Mouse (Mus musculus) lung, embryonic 15.5 days (tissue): ENCODE results near the gene Lbx1. TPM values are rescaled to one million over a fixed set of nuclear protein-coding genes. Genes with fewer than 3 reads are reported as not detected.
A peak's percentile ranks its signal among the peaks of the same experiment; 100 is the strongest.

Source experiments
- ATAC-seq: fragments of 200-750 bp; cut with Nextera tagmentation; 2 replicates; pipeline ENCODE4 v1.8.0; 2017; ENCODE audit warnings: moderate number of reproducible peaks, borderline replicate concordance; ENCODE audit not compliant: low FRiP score, low TSS enrichment; ENCODE audit errors: extremely low read depth
- H3K27ac ChIP-seq: fragments of 300-500 bp; sonication (generic); 2 replicates; pipeline ENCODE4 v1.5.1; 2015; ENCODE audit warnings: moderate library complexity, mild to moderate bottlenecking, inconsistent platforms
- H3K27me3 ChIP-seq: fragments of 300-500 bp; sonication (generic); 2 replicates; pipeline ENCODE4 v1.6.1; 2015; ENCODE audit warnings: inconsistent platforms
- H3K36me3 ChIP-seq: fragments of 300-500 bp; sonication (generic); 2 replicates; pipeline ENCODE4 v1.6.1; 2015; ENCODE audit warnings: inconsistent platforms
- H3K4me1 ChIP-seq: fragments of 300-500 bp; sonication (generic); 2 replicates; pipeline ENCODE4 v1.6.1; 2015; ENCODE audit warnings: inconsistent platforms
- H3K4me2 ChIP-seq: fragments of 300-500 bp; sonication (generic); 2 replicates; pipeline ENCODE4 v1.6.1; 2015; ENCODE audit warnings: inconsistent platforms, mild to moderate bottlenecking, moderate library complexity
- H3K4me3 ChIP-seq: fragments of 300-500 bp; sonication (generic); 2 replicates; pipeline ENCODE4 v1.5.1; 2015; ENCODE audit warnings: mild to moderate bottlenecking, inconsistent platforms
- H3K9ac ChIP-seq: fragments of 300-500 bp; sonication (generic); 2 replicates; pipeline ENCODE4 v1.6.1; 2015; ENCODE audit warnings: inconsistent platforms
- H3K9me3 ChIP-seq: fragments of 300-500 bp; sonication (generic); 2 replicates; pipeline ENCODE4 v1.6.1; 2016; ENCODE audit warnings: inconsistent platforms
- WGBS: fragments of 180-500 bp; shearing (Covaris S2); methylation state at CpG from one replicate; pipeline ENCODE4 v1.1.7; 2015; 5-methylcytosine and 5-hydroxymethylcytosine counted together
- polyA plus RNA-seq: library from polyadenylated mRNA; unstranded; fragments of >200 nt; fragmentation: Nextera tagmentation; extraction: Ambion mirVana; gene quantifications from 2 replicates; pipeline ENCODE4 v1.2.1, GENCODE M21; 2015

The Lbx1 gene
- polyA plus RNA-seq, 1 experiment from 2014 or later = not detected

GRCm38 (mm10) chr19:45242348-45243263 is 7.0 kb upstream of the Lbx1 start:
- no peak overlapping the region for H3K27ac ChIP-seq
- H3K36me3 ChIP-seq = no peaks in the 10 kb centered on the region
- H3K9ac ChIP-seq = no peak overlapping the region
- H3K9me3 ChIP-seq = no peaks in the 10 kb centered on the region
- H3K27me3 ChIP-seq = peaks cover 85% of the 10 kb centered on the region
- ATAC-seq = no peak
- peak overlapping the region; percentile 11; the same call in 1 of the 2 replicates for H3K4me2 ChIP-seq
- WGBS = 2% methylated on average over 23 of the region's 23 CpGs
- no peak overlapping the region for H3K4me3 ChIP-seq
- 0 out of 2 replicates have a peak, but pooled peaks cover 5% of the 10 kb centered on the region for H3K4me1 ChIP-seq

- WGBS = 12% methylated on average over 4 of the region's 4 CpGs
- Histone ChIP-seq H3K4me3 (no peak overlapping the region), H3K4me2 (no peak overlapping the region), H3K27ac (no peak overlapping the region), H3K27me3 (peaks cover 91% of the 10 kb centered on the region), H3K36me3 (no peaks in the 10 kb centered on the region), H3K4me1 (0 out of 2 replicates have a peak, but pooled peaks cover 5% of the 10 kb centered on the region), H3K9me3 (no peaks in the 10 kb centered on the region), H3K9ac (no peak overlapping the region)
- ATAC-seq = no peak
Measured at GRCm38 (mm10) chr19:45242017-45242347, 6.4 kb upstream of the Lbx1 start.

- no peak for ATAC-seq
- H3K36me3 ChIP-seq = no peaks in the 10 kb centered on the region
- peaks cover 22% of the 10 kb centered on the region for H3K4me1 ChIP-seq
- H3K27ac ChIP-seq = no peak overlapping the region
- 12% methylated on average over 2 of the region's 2 CpGs for WGBS
- no peaks in the 10 kb centered on the region for H3K9me3 ChIP-seq
- peaks cover 99% of the 10 kb centered on the region for H3K27me3 ChIP-seq
- H3K4me2 ChIP-seq = no peak overlapping the region
- no peak overlapping the region for H3K4me3 ChIP-seq
- no peak overlapping the region for H3K9ac ChIP-seq
Measured at GRCm38 (mm10) chr19:45240026-45240425, 4.4 kb upstream of the Lbx1 start.

GRCm38 (mm10) chr19:45239191-45239590 is 3.6 kb upstream of the Lbx1 start:
- Histone ChIP-seq H3K9ac (no peak overlapping the region), H3K4me3 (no peak overlapping the region), H3K27me3 (peaks cover 99% of the 10 kb centered on the region), H3K4me2 (no peak overlapping the region), H3K36me3 (no peaks in the 10 kb centered on the region), H3K4me1 (peaks cover 26% of the 10 kb centered on the region), H3K27ac (no peak overlapping the region), H3K9me3 (no peaks in the 10 kb centered on the region)
- WGBS = 10% methylated on average over 1 of the region's 1 CpGs
- ATAC-seq = no peak

- ATAC-seq = no peak
- Histone ChIP-seq H3K4me1 (peaks cover 31% of the 10 kb centered on the region), H3K36me3 (no peaks in the 10 kb centered on the region), H3K4me2 (no peak overlapping the region), H3K27me3 (peaks cover 99% of the 10 kb centered on the region), H3K27ac (no peak overlapping the region), H3K9ac (no peak overlapping the region), H3K4me3 (no peak overlapping the region), H3K9me3 (no peaks in the 10 kb centered on the region)
- 11% methylated on average over 3 of the region's 3 CpGs for WGBS
Measured at GRCm38 (mm10) chr19:45237665-45238209, 2.1 kb upstream of the Lbx1 start.

- no peak for ATAC-seq
- Histone ChIP-seq H3K4me3 (no peak overlapping the region; the same call in 1 of the 2 replicates), H3K36me3 (no peaks in the 10 kb centered on the region), H3K4me1 (peaks cover 28% of the 10 kb centered on the region), H3K27ac (no peak overlapping the region), H3K4me2 (peak overlapping the region; percentile 68), H3K9ac (no peak overlapping the region), H3K27me3 (peaks cover 99% of the 10 kb centered on the region), H3K9me3 (no peaks in the 10 kb centered on the region)
- 7% methylated on average over 8 of the region's 8 CpGs for WGBS
Measured at GRCm38 (mm10) chr19:45237099-45237498, 1.5 kb upstream of the Lbx1 start.

GRCm38 (mm10) chr19:45236363-45236942 is 841 bp upstream of the Lbx1 start:
- Histone ChIP-seq H3K9me3 (no peaks in the 10 kb centered on the region), H3K4me2 (peak overlapping the region; percentile 68), H3K27ac (no peak overlapping the region), H3K4me3 (peak overlapping the region; percentile 35), H3K27me3 (peaks cover 99% of the 10 kb centered on the region), H3K4me1 (peaks cover 31% of the 10 kb centered on the region), H3K9ac (no peak overlapping the region), H3K36me3 (no peaks in the 10 kb centered on the region)
- 1% methylated on average over 38 of the region's 39 CpGs for WGBS
- ATAC-seq = peak; percentile 64

- ATAC-seq = no peak
- Histone ChIP-seq H3K4me1 (peaks cover 38% of the 10 kb centered on the region), H3K4me3 (peak overlapping the region; percentile 21), H3K9me3 (no peaks in the 10 kb centered on the region), H3K27ac (no peak overlapping the region), H3K36me3 (no peaks in the 10 kb centered on the region), H3K27me3 (peaks cover 99% of the 10 kb centered on the region), H3K4me2 (peak overlapping the region; percentile 46), H3K9ac (no peak overlapping the region)
- WGBS = 1% methylated on average over 44 of the region's 53 CpGs
Measured at GRCm38 (mm10) chr19:45235331-45235741, 276 bp downstream of the Lbx1 start.

- 0% methylated on average over 42 of the region's 42 CpGs for WGBS
- Histone ChIP-seq H3K4me3 (peak overlapping the region; percentile 21), H3K36me3 (no peaks in the 10 kb centered on the region), H3K9me3 (no peaks in the 10 kb centered on the region), H3K4me1 (peaks cover 38% of the 10 kb centered on the region), H3K9ac (no peak overlapping the region), H3K27ac (no peak overlapping the region), H3K4me2 (peak overlapping the region; percentile 46), H3K27me3 (peaks cover 100% of the 10 kb centered on the region)
- ATAC-seq = no peak
Measured at GRCm38 (mm10) chr19:45234771-45235231, 811 bp downstream of the Lbx1 start.

- Histone ChIP-seq H3K4me2 (no peak overlapping the region), H3K9ac (no peak overlapping the region), H3K27me3 (peaks cover 100% of the 10 kb centered on the region), H3K27ac (no peak overlapping the region), H3K9me3 (no peaks in the 10 kb centered on the region), H3K36me3 (no peaks in the 10 kb centered on the region), H3K4me1 (peaks cover 40% of the 10 kb centered on the region), H3K4me3 (0 out of 2 replicates have a peak overlapping the region, but pooled peaks have one; percentile 21)
- WGBS = 2% methylated on average over 22 of the region's 22 CpGs
- no peak for ATAC-seq
Measured at GRCm38 (mm10) chr19:45234191-45234770, 1.3 kb downstream of the Lbx1 start.

- Histone ChIP-seq H3K4me1 (peaks cover 41% of the 10 kb centered on the region), H3K36me3 (no peaks in the 10 kb centered on the region), H3K27me3 (peaks cover 100% of the 10 kb centered on the region), H3K9me3 (no peaks in the 10 kb centered on the region), H3K9ac (no peak overlapping the region), H3K4me3 (peak overlapping the region; percentile 19), H3K27ac (no peak overlapping the region), H3K4me2 (peak overlapping the region; percentile 30; the same call in 1 of the 2 replicates)
- WGBS = under 1% methylated on average over 59 of the region's 60 CpGs
- ATAC-seq = no peak
Measured at GRCm38 (mm10) chr19:45233496-45234127, 2.0 kb downstream of the Lbx1 start.
